Mouse (Mus musculus) hindbrain, embryonic 12.5 days (tissue): ENCODE data around the gene Rad51b. TPM values are rescaled to one million over a fixed set of nuclear protein-coding genes. Genes with fewer than 3 reads are reported as not detected.

Experiments
- ATAC-seq: fragments of 200-750 bp; cut with Nextera tagmentation; 2 replicates; pipeline ENCODE4 v1.8.0; 2017; ENCODE audit warnings: moderate TSS enrichment; ENCODE audit not compliant: low FRiP score
- H3K27ac ChIP-seq: fragments of 300-500 bp; sonication (generic); 2 replicates; pipeline ENCODE4 v1.5.1; 2016; ENCODE audit warnings: mild to moderate bottlenecking
- H3K27me3 ChIP-seq: fragments of 300-500 bp; sonication (generic); 2 replicates; pipeline ENCODE4 v1.6.1; 2016; ENCODE audit warnings: mild to moderate bottlenecking
- H3K36me3 ChIP-seq: fragments of 300-500 bp; sonication (generic); 2 replicates; pipeline ENCODE4 v1.6.1; 2016; ENCODE audit warnings: mild to moderate bottlenecking
- H3K4me1 ChIP-seq: fragments of 300-500 bp; sonication (generic); 2 replicates; pipeline ENCODE4 v1.6.1; 2016
- H3K4me2 ChIP-seq: fragments of 300-500 bp; sonication (generic); replicated peaks from 2 replicates; pipeline ENCODE4 v1.6.1; 2016; ENCODE audit warnings: mild to moderate bottlenecking
- H3K4me3 ChIP-seq: fragments of 300-500 bp; sonication (generic); 2 replicates; pipeline ENCODE4 v1.5.1; 2016; ENCODE audit warnings: mild to moderate bottlenecking
- H3K9ac ChIP-seq: fragments of 300-500 bp; sonication (generic); 2 replicates; pipeline ENCODE4 v1.6.1; 2016; ENCODE audit warnings: mild to moderate bottlenecking, moderate library complexity
- H3K9me3 ChIP-seq: fragments of 300-500 bp; sonication (generic); replicated peaks from 2 replicates; pipeline ENCODE4 v1.6.1; 2016; ENCODE audit warnings: mild to moderate bottlenecking
- WGBS: fragments of 180-500 bp; shearing (Covaris S2); methylation state at CpG from one replicate; pipeline ENCODE4 v1.1.7; 2016; 5-methylcytosine and 5-hydroxymethylcytosine counted together
- polyA plus RNA-seq: library from polyadenylated mRNA; unstranded; fragments of >200 nt; fragmentation: Nextera tagmentation; extraction: Ambion mirVana; gene quantifications from 2 replicates; pipeline ENCODE4 v1.2.1, GENCODE M21; 2016

Rad51b gene
- polyA plus RNA-seq, 1 experiment from 2014 or later, result 5.2 TPM

DNA sequence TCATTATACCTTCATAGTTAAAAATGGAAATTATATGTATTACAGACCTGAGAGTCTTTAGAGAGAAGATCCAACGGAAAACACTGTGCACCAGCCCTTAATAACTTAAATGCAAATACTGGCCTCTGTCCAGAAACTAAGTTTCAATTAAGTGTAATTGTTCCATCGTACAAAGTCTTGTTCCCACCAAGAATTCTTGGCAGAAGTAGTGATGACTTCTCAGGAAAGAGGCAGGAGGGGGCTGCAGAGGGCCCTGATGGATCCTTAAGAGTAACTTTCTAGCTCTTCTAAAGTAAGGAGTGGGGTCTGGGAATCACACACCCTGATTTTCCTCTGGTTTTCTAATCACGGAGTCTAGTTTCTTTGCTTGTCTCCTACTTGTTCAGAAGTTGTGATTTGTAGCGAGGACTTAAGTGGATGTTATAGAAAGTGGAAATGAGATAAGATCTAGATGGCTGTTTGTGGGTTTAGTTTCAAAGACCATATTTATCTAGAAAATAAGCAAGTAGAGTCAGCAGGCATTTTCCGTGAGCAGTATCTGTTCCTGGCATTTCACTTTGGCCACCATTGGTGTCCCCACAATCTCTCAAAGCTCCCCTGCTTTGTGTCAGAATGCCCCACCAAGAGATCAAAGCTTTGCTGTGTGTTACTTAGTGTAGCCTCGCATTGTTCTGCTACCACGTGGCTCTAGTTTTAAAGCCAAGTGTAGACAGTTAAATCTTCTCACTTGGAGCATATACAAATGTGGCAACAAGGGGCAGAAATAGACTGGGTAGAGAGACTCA is 132.6 kb downstream of the Rad51b start:
- no peak for ATAC-seq
- Histone ChIP-seq H3K27me3 (no peaks in the 10 kb centered on the region), H3K9ac (no peak overlapping the region), H3K9me3 (no peaks in the 10 kb centered on the region), H3K27ac (no peak overlapping the region), H3K4me1 (peaks cover 5% of the 10 kb centered on the region), H3K36me3 (no peaks in the 10 kb centered on the region), H3K4me3 (no peak overlapping the region), H3K4me2 (no peak overlapping the region)
- 65% methylated on average over 7 of the region's 7 CpGs for WGBS

DNA sequence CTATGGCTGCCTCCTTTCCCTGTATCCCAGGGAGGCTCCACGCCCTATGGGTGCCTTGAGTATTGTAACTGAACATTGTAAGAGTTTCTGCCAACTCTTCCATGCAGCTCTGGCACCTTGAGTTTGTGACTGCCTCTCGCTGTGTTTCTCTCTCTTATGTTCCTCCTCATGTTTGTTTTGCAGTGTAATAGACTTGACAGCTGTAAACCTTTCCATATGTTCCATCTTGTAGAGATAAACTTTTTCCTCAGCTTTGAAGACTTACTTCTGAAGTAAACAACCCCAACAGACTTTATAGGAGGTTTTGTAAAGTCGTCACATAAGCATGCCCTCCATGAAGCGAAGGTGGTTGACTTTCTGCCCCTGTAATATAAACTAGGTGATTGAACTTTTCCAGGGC is 134.1 kb downstream of the Rad51b start:
- no peak overlapping the region for H3K27ac ChIP-seq

DNA sequence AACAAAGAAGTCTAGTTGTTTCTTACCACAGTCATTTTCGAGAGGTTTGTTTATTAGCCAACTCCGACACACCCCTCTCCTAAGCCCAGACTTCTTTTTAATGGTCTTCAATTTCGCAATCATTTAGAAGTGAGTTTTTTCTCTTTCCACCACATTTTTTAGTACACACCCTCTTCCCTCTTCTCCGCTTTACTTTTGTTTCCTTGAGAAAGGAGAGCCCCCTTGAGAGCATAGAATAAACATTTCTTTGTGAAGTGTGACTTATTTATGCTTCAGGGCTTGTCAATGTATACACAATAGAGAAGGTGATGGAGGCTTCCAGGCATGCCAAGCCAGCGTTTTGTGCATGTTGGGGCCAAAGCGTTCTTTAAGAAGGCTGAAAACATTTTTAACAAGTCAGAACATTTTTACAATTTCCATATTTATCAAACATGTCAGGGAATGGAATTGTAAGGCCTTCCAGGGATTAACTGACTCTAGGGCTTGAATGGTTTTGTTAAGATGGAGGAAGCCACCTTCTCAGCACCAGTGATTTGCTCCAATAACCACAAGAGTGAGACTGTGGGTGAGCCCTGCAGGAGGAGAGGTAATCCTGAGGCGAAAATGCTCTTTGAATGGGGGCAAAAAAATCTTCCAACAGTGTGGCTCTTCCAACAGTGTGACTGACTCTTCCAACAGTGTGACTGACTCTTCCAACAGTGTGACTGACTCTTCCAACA is 136.8 kb downstream of the Rad51b start:
- ATAC-seq, result no peak
- H3K36me3 ChIP-seq, result no peaks in the 10 kb centered on the region
- no peak overlapping the region for H3K4me2 ChIP-seq
- WGBS, result 28% methylated on average over 7 of the region's 7 CpGs
- no peaks in the 10 kb centered on the region for H3K27me3 ChIP-seq
- no peaks in the 10 kb centered on the region for H3K9me3 ChIP-seq
- H3K9ac ChIP-seq, result no peak overlapping the region
- peaks cover 5% of the 10 kb centered on the region for H3K4me1 ChIP-seq
- H3K27ac ChIP-seq, result no peak overlapping the region
- H3K4me3 ChIP-seq, result no peak overlapping the region

More for the DNA sequence above, 134.1 kb downstream of the Rad51b start:
- WGBS, result 73% methylated on average over 4 of the region's 4 CpGs
- H3K4me2 ChIP-seq, result no peak overlapping the region
- H3K36me3 ChIP-seq, result no peaks in the 10 kb centered on the region
- no peak overlapping the region for H3K4me3 ChIP-seq
- H3K9ac ChIP-seq, result no peak overlapping the region
- H3K9me3 ChIP-seq, result no peaks in the 10 kb centered on the region
- no peaks in the 10 kb centered on the region for H3K27me3 ChIP-seq
- peaks cover 5% of the 10 kb centered on the region for H3K4me1 ChIP-seq
- ATAC-seq, result no peak

DNA sequence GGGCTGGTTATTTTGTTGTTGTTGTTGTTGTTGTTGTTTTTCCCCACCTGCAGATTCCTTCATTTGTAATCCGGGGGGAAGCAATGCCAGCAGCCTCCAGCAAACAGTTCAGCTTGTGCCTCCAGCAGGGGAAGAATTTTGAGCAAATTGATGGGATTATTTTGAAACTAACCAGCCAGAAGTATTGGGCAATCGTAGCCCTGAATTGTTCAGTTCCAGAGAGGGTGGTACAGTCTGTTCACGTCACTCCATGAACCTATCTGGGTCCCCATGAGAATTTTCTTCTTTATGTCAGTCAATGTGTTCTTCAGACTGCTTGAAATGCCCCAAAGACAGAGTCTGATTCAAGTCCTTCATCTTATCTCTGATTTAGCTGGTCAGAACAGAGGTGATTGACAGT is 138.4 kb downstream of the Rad51b start:
- H3K4me2 ChIP-seq, result no peak overlapping the region
- no peaks in the 10 kb centered on the region for H3K36me3 ChIP-seq
- ATAC-seq, result no peak
- H3K9me3 ChIP-seq, result no peaks in the 10 kb centered on the region
- no peak overlapping the region for H3K27ac ChIP-seq
- H3K27me3 ChIP-seq, result no peaks in the 10 kb centered on the region
- whole genome bisulfite sequencing, result 79% methylated on average over 3 of the region's 3 CpGs
- peaks cover 5% of the 10 kb centered on the region for H3K4me1 ChIP-seq
- H3K4me3 ChIP-seq, result no peak overlapping the region
- H3K9ac ChIP-seq, result no peak overlapping the region

GRCm38 (mm10) chr12:79436035-79436434 is 139.0 kb downstream of the Rad51b start:
- H3K36me3 ChIP-seq, result no peaks in the 10 kb centered on the region
- H3K4me3 ChIP-seq, result no peak overlapping the region
- no peaks in the 10 kb centered on the region for H3K27me3 ChIP-seq
- no peak for ATAC-seq
- H3K27ac ChIP-seq, result no peak overlapping the region
- H3K4me2 ChIP-seq, result no peak overlapping the region
- H3K9ac ChIP-seq, result no peak overlapping the region
- 48% methylated on average over 8 of the region's 8 CpGs for WGBS
- H3K4me1 ChIP-seq, result peaks cover 5% of the 10 kb centered on the region
- H3K9me3 ChIP-seq, result no peaks in the 10 kb centered on the region

DNA sequence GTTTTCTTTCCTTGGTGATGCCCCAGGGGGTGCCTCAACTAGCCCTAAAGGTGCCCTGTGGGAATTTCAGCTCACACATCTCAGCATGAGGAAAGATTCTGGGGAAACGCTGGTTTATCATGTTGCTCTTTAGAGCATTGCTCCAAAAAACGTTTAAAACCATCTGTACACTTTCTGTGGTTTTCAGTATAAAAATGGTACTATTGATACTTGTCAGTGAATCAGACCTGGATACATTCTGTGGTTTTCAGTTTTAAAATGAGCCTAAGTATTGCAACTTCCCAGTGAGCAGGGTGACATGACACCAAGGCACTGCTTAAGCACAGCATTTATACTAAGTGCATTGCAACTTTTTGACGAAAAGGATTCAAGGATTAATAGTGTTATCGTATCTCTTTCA is 139.8 kb downstream of the Rad51b start:
- Histone ChIP-seq H3K4me3 (no peak overlapping the region), H3K9ac (no peak overlapping the region), H3K27me3 (no peaks in the 10 kb centered on the region), H3K4me1 (peaks cover 5% of the 10 kb centered on the region), H3K36me3 (no peaks in the 10 kb centered on the region), H3K4me2 (no peak overlapping the region), H3K9me3 (no peaks in the 10 kb centered on the region), H3K27ac (no peak overlapping the region)
- 78% methylated on average over 4 of the region's 4 CpGs for WGBS
- ATAC-seq, result no peak

DNA sequence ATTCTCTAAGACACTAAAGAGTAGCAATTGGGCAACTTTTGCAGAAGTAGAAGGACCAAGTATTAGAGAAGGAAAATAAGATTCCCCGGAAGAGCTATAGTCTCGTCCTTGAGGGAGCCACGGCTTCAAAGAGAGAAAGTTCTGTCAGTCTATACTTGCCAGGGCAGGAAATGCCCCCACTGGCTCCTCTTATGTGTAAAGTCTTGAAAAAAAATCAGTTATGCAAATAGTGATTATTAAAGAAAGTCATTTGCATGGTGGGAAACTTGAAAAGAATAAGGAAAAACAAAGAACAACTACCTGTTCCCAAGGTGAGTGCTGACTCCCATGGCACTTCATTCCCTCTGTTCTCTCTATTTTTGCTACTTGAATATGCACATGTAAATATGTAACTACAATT is 140.5 kb downstream of the Rad51b start:
- WGBS, result 90% methylated on average over 3 of the region's 3 CpGs
- Histone ChIP-seq H3K4me3 (no peak overlapping the region), H3K4me1 (peaks cover 5% of the 10 kb centered on the region), H3K4me2 (no peak overlapping the region), H3K9me3 (no peaks in the 10 kb centered on the region), H3K36me3 (no peaks in the 10 kb centered on the region), H3K27ac (no peak overlapping the region), H3K27me3 (no peaks in the 10 kb centered on the region), H3K9ac (no peak overlapping the region)
- ATAC-seq, result no peak

- Histone ChIP-seq H3K27me3 (no peaks in the 10 kb centered on the region), H3K4me2 (no peak overlapping the region), H3K9ac (no peak overlapping the region), H3K27ac (no peak overlapping the region), H3K4me1 (no peaks in the 10 kb centered on the region), H3K36me3 (no peaks in the 10 kb centered on the region), H3K4me3 (no peak overlapping the region), H3K9me3 (no peaks in the 10 kb centered on the region)
- WGBS, result 91% methylated on average over 6 of the region's 6 CpGs
- ATAC-seq, result no peak
Measured at GRCm38 (mm10) chr12:79439961-79440360, 142.9 kb downstream of the Rad51b start.

- Histone ChIP-seq H3K4me1 (no peaks in the 10 kb centered on the region), H3K4me3 (no peak overlapping the region), H3K27ac (no peak overlapping the region), H3K9me3 (no peaks in the 10 kb centered on the region), H3K9ac (no peak overlapping the region), H3K36me3 (no peaks in the 10 kb centered on the region), H3K27me3 (no peaks in the 10 kb centered on the region), H3K4me2 (no peak overlapping the region)
- WGBS, result 82% methylated on average over 12 of the region's 12 CpGs
- no peak for ATAC-seq
Measured at GRCm38 (mm10) chr12:79441210-79442005, 144.3 kb downstream of the Rad51b start.

DNA sequence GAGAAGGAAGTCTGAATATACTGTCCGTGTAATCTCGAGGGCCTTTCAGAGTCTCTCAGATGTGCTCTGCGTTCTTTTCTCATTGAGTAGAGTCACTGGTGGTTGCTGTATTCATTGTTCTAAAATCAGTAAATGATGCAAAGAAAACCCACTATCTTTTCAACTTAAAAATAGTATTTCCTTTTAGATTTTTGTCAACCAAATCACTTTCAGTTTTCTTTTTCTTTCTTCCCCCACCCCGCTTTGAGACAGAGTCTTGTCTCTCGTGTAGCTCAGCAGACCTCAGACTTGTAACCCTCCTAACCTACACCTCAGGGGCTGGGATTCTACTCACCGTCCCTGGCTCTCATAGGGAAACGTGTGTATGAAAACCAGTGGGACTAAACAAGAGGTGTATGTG is 145.0 kb downstream of the Rad51b start:
- no peak overlapping the region for H3K27ac ChIP-seq
- no peaks in the 10 kb centered on the region for H3K27me3 ChIP-seq
- ATAC-seq, result no peak
- H3K4me3 ChIP-seq, result no peak overlapping the region
- no peaks in the 10 kb centered on the region for H3K36me3 ChIP-seq
- no peaks in the 10 kb centered on the region for H3K9me3 ChIP-seq
- no peak overlapping the region for H3K4me2 ChIP-seq
- WGBS, result 83% methylated on average over 7 of the region's 7 CpGs
- H3K9ac ChIP-seq, result no peak overlapping the region
- H3K4me1 ChIP-seq, result no peaks in the 10 kb centered on the region

DNA sequence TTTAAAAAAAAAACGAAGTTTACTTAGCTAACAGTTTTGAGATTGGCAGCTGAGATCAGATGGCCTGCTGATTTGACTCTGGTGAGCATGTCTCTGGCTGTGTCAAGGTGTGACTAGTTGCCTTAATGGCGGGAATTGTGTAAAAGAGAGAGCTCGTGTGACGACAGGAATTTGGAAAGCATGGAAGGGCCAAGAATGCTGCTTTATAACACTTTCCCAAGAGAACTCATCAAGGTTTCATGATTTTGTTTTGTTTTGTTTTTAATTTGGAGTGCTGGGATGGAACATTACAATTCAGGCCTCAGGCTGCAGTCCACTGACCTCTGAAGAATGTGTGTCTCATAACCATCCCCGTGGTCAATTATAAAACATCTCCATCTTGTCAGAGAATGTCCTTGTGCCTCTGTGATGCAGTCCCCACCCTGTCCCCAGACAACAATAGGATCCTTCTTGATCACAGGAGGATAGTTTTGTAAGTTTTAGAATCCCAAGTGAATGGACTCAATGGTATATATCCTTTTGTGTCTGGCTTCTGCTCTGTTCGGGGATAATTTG is 145.8 kb downstream of the Rad51b start:
- H3K9me3 ChIP-seq, result no peaks in the 10 kb centered on the region

DNA sequence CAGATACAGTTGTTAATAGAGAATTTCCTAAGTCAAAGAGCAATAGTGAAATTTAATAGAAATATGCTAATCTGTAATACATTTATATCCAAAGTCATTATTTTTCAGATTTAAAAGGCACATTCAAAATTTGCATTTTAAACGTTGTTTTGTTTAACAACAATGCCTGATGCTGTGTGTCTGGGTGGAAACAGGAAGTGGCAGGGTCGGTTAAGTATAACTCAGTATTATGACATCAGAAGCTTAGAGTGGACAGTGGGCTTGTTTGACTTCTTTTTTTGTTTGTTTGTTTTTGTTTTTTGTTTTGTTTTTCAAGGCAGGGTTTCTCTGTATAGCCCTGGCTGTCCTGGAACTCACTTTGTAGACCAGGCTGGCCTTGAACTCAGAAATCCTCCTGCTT is 147.6 kb downstream of the Rad51b start:
- no peaks in the 10 kb centered on the region for H3K27me3 ChIP-seq
- no peaks in the 10 kb centered on the region for H3K36me3 ChIP-seq
- no peak overlapping the region for H3K27ac ChIP-seq
- no peaks in the 10 kb centered on the region for H3K9me3 ChIP-seq
- ATAC-seq, result no peak
- no peak overlapping the region for H3K4me3 ChIP-seq
- H3K4me1 ChIP-seq, result no peaks in the 10 kb centered on the region
- 87% methylated on average over 2 of the region's 2 CpGs for WGBS
- no peak overlapping the region for H3K4me2 ChIP-seq
- H3K9ac ChIP-seq, result no peak overlapping the region

More for the DNA sequence above, 145.8 kb downstream of the Rad51b start:
- Histone ChIP-seq H3K27me3 (no peaks in the 10 kb centered on the region), H3K4me2 (no peak overlapping the region), H3K9ac (no peak overlapping the region), H3K4me1 (no peaks in the 10 kb centered on the region), H3K27ac (no peak overlapping the region), H3K4me3 (no peak overlapping the region), H3K36me3 (no peaks in the 10 kb centered on the region)
- 61% methylated on average over 6 of the region's 6 CpGs for WGBS
- ATAC-seq, result no peak
